Mouse (Mus musculus) cortical plate, adult 2 months (tissue): ENCODE results near the gene Caap1. TPM values are rescaled to one million over a fixed set of nuclear protein-coding genes. Genes with fewer than 3 reads are reported as not detected.

Experiments
- H3K27ac ChIP-seq: fragments of 200-500 bp; 2 replicates; pipeline ENCODE4 v1.5.1; 2012; ENCODE audit warnings: low read length, control low read depth, inconsistent platforms; ENCODE audit not compliant: insufficient read depth
- H3K4me1 ChIP-seq: fragments of 200-500 bp; 2 replicates; pipeline ENCODE4 v1.6.1; 2011; ENCODE audit warnings: low read length; ENCODE audit not compliant: control insufficient read depth, insufficient read depth
- H3K4me3 ChIP-seq: fragments of 200-500 bp; 2 replicates; pipeline ENCODE4 v1.5.1; 2011; ENCODE audit warnings: mild to moderate bottlenecking, low read length, control low read depth; ENCODE audit not compliant: insufficient read depth
- CTCF ChIP-seq: fragments of 200-500 bp; IDR thresholded peaks from 2 replicates; pipeline ENCODE4 v1.5.1; 2011; ENCODE audit warnings: mild to moderate bottlenecking, control low read depth, low read length; ENCODE audit not compliant: insufficient read depth; ENCODE audit errors: extremely low read depth
- POLR2A ChIP-seq: fragments of 200-500 bp; IDR thresholded peaks from 2 replicates; pipeline ENCODE4 v1.6.1; 2011; ENCODE audit warnings: mild to moderate bottlenecking, low read length, control low read depth; ENCODE audit not compliant: insufficient read depth; ENCODE audit errors: extremely low read depth
- polyA plus RNA-seq: library from polyadenylated mRNA; depleted of rRNA; stranded (reverse); fragments of >200 nt; gene quantifications from 2 replicates; pipeline ENCODE4 v1.2.3, GENCODE M21; 2012; rRNA removed

Caap1 gene
- polyA plus RNA-seq, 1 experiment, result 8.7 TPM

DNA sequence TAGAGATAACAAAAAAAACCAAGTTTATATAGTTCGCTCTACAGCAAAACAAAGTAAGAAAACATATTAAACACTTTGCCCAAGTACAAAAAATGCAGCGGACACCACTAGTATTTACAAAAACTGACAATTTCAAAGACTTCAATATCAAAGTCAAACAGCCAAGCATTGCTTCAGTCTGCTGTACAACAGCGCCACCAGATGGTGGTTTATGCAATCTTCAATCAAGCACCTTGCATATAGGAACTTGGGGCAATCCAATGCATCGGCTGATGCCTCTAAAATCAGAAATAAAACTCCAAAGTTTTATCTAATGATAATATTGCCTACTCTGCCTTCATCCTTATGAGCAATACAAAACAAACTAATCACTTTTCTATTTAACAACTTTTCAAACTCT lies 39.0 kb downstream of the Caap1 start:
- H3K4me1 ChIP-seq, result no peaks in the 10 kb centered on the region
- peak; percentile 73 for TF ChIP-seq CTCF
- no peak for TF ChIP-seq POLR2A
- H3K4me3 ChIP-seq, result no peak overlapping the region
- no peak overlapping the region for H3K27ac ChIP-seq

DNA sequence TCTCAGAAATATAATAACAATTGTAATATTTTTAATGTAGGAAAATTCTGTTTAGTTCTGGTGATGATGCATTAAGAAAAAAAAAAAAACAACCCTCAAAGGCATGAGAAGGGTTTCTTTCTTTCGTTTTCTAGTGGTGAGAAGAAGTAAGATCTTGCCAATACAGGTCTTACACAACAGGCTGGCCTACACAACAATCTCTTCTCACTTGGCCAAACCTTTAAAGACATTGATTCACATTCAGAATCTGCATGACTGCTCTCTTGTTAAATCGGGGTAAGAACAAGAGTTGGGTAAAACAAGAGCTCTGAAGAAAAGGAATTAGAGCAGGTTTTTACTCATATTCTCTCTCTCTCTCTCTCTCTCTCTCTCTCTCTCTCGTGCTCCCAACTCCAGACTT lies 41.2 kb downstream of the Caap1 start:
- Histone ChIP-seq H3K27ac (no peak overlapping the region), H3K4me1 (no peaks in the 10 kb centered on the region), H3K4me3 (no peak overlapping the region)
- TF ChIP-seq CTCF (no peak), POLR2A (no peak)

DNA sequence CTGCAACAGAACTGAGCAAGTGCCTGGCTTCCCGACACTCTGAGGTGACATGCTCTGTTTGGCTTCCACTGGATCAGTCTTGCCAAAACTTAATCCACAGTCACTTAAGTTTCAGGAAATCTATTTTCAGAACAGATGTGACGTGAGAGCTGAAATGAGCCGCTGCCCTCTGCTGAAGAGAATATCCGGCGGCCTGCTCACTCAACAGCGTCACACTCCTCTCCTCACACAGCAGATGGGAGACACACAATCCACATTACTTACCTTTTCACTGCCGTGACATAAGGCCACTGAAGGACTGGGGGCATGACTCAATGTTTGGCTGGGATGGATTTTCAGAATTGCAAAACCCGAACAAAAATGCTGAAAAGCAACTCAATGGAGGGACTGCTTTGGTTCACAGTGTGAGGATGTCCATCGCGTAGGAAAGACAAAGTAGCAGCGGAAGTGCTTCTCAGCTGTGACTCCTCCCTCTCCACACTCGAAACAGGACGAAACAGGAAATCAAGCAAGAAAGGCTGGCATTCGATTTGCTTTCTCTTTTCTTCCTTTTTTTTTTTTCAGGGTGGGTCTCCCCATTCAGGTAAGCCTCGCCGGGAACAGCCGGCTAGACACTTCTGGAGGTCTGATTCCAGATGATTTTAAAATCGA lies 79.7 kb downstream of the Caap1 start:
- TF ChIP-seq CTCF (no peak), POLR2A (no peak)
- no peak overlapping the region for H3K27ac ChIP-seq
- peak overlapping the region; percentile 11; the same call in 1 of the 2 replicates for H3K4me3 ChIP-seq
- H3K4me1 ChIP-seq, result no peaks in the 10 kb centered on the region

DNA sequence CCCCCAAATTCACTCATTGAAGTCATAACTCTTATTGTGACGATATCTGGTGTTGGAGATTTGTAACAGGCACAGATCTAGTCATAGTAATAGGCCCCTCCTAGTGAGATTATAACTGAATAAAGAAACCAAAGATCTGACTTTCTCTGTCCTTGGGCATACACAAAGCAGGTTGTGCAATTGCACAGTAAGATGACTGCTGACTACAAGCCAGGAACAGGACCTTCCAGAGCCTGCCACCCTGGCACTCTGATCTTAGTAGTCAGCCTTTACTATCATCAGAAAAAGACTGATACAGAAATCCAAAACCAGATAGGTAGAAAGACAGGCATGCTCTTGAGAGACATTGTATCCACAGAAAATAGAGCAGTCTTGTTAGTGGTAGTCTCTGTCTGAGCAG lies 83.3 kb downstream of the Caap1 start:
- H3K4me1 ChIP-seq, result no peaks in the 10 kb centered on the region
- TF ChIP-seq CTCF, result no peak
- no peak for TF ChIP-seq POLR2A
- no peak overlapping the region for H3K4me3 ChIP-seq
- no peak overlapping the region for H3K27ac ChIP-seq

DNA sequence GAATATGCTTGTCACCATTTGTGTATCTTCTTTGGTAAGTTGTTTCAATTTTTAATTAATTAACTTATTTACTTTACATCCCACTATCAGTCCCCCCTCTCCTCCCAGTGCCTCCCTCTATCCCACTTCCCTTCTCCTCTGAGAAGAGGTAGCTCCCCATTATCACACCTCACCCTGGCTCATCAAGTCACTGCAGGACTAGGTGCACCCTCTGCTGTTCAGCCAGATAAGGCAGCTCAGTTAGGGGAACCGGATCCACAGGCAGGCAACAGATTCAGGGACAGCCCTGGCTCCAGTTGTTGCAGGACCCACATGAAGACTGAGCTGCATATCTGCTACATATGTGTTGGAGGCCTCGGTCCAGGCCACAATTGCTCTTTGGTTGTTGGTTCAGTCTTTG lies 97.2 kb downstream of the Caap1 start:
- TF ChIP-seq POLR2A (no peak), CTCF (no peak)
- no peak overlapping the region for H3K4me3 ChIP-seq

DNA sequence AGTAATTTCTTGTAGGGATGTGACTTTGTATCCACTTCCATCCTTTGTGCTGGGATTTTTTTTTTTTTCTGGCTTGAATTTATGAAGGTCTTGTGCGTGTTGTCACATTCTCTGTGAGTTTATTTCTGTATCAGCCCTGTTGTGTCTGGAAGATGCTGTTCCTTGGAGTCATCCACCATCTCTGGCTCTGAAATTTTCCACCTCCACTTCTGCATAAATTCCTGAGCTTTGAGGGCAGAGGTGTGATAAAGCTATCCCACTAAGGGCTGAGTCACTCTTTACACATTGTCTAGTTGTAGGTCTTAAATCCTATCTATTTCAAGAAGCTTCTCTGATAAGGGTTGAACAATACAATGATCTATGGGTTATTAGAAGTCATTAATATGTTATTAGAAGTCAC lies 101.7 kb downstream of the Caap1 start:
- Histone ChIP-seq H3K4me3 (no peak overlapping the region), H3K27ac (no peak overlapping the region), H3K4me1 (peaks cover 2% of the 10 kb centered on the region; the same call in 1 of the 2 replicates)
- TF ChIP-seq CTCF (no peak), POLR2A (no peak)

More for the DNA sequence above, 97.2 kb downstream of the Caap1 start:
- Histone ChIP-seq H3K27ac (no peak overlapping the region), H3K4me1 (peaks cover under 1% of the 10 kb centered on the region; the same call in 1 of the 2 replicates)

Other genes starting within 250 kb of the Caap1 start
- gene Gm10306, start 250 bp downstream of the Caap1 start, polyA plus RNA-seq, result not detected in 2 replicates
- gene Plaa, start 46.4 kb upstream of the Caap1 start, polyA plus RNA-seq, result 29.6 and 30.6 TPM in 2 replicates
- gene Ift74, start 57.7 kb upstream of the Caap1 start, polyA plus RNA-seq, result 14.9 and 16.1 TPM in 2 replicates
- not detected in 2 replicates for gene Lrrc19, start 93.3 kb upstream of the Caap1 start, polyA plus RNA-seq
- 10.4 and 11.4 TPM in 2 replicates for gene Tek, start 182.5 kb upstream of the Caap1 start, polyA plus RNA-seq